Mouse (Mus musculus) induced T-regulatory cell, adult 2 months (primary cell): ENCODE data around the gene Ctrb1.

Experiments used
- DNase-seq: peaks from one replicate; pipeline ENCODE4 v3.0.0-alpha.2; 2012; ENCODE audit warnings: low read depth

The Ctrb1 gene

DNA sequence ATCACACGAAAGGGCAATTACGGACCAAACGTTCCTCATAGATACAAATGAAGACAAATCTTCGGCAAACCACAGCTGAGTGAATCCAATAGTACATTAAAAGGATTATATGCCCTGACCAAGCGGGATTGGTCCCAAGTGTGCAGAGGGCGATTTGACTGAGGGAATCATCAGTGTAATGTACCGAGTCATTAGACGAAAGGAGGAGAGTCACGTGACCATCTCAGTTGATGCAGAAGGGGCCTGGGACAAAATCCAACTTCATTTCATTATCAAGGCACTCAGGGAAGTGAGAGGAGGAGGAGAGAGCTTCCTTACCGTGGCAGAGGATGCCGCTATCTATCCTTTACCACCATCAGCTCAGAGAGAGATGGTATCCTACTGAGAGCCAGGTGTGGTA is 9.7 kb downstream of the Ctrb1 start:
- no peak for DNase-seq

DNA sequence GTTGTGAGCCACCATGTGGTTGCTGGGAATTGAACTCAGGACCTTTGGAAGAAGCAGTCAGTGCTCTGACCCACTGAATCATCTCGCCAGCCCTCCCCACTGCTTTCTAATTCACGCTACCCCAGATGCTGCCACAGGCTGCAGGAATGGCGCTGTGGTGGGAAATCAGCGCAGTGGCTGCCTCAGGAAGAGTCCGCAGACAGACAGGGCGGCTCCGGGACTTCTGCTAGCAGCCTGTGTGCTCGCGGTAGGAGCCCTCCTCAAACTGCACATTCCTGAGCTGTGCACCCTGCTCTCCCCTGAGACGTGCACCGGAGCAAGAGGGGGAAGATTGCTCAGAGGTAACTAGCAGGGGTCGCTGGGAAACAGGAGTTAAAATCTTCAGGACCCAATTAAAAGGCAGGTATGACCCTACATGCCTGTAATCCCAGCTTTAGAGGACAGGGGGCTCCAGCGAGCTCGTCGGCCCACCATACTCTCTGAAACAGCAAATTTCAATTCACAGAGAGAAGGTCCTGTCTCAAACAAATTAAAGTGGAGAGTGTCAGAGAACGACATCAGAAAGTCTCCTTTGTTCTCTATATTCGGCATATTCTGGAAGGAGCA is 10.3 kb downstream of the Ctrb1 start:
- DNase-seq = peak; percentile 17

DNA sequence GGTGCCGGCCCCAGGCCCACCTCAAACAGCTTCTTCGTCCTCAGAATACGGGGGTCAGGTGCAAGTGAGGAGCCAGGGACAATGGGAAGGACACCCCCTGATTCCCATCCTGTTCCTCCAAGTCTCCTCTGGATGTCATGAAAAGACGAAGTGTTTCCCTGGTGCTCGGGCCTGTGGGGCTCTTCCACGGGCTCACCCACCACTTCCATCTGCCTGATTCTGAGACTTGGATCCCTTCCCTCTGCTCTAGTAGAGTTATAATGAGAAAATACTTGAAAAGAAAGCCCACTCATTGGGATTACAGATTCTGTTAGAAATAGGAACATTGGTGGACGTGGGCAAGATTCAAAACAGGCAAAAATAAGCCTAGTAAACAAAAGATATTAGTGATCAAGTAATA is 12.0 kb downstream of the Ctrb1 start:
- DNase-seq = no peak

DNA sequence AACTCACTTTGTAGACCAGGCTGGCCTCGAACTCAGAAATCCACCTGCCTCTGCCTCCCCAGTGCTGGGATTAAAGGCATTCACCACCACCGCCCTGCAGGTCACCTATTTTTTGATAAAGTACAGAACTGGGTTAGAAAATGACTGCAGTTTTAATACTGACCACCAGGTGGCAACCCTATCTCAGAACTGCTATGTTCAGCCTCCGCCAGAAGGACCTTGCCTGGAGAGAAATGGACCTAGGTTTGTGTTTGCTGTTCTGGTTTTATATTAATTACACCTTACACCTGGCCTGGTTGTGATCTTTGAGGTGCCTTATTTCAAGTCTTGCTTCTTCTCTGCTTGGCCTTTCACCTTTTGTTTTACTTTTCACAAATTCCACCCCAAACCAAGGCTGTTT is 12.7 kb downstream of the Ctrb1 start:
- peak; percentile 84 for DNase-seq

DNA sequence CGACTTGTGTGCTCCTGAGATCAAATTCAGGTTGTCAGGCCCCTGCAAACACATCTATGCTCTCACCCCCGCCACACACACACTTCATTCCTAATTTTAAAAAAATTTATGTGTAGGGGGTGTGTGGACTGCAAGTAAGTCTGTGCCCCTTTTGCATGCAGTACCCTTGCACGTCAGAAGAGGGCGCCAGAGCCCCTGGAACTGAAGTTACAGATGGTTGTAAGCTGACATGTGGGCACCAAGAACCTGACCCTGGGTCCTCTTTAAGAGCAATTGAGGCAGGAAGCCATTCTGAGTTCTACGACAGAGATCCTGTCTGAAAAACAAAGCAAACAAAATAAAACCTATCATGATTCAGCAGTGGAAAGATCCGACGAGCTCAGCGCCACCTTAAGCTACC is 14.6 kb downstream of the Ctrb1 start:
- DNase-seq = peak; percentile 64

DNA sequence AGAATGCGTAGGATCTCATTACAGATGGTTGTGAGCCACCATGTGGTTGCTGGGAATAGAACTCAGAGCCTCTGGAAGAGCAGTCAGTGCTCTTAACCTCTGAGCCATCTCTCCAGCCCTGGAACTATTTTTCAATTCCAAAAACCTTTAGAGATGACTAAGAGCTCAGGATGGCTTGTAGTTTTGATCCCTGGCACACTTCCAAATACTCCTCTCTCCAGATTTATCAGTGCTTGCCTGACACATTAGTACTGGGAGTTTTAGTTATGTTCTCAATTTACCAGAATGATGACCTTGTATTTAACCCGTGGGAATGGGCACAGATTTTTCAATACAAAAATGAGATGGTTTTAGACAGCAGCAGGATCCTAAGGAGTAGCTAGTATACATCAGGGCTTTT is 24.1 kb downstream of the Ctrb1 start:
- DNase-seq = no peak

DNA sequence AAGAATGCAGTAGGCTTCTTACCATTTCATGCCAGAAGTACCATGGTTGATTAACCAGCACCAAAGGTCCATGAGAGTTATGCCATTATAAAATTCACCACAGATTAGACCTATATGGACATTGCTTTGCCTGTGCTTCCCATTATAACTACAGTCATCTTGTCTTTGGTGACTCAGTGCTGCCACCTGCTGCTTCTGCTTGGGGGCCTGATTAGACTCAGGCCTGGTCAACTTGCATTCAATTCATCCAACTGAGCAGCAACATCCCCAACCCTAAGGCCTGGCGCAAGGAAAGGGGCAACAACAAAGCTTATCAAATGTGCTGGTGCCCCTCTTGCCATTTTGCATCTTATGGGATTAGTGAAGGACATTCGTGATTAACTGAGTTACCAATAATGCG is 28.3 kb downstream of the Ctrb1 start:
- DNase-seq = peak; percentile 71

DNA sequence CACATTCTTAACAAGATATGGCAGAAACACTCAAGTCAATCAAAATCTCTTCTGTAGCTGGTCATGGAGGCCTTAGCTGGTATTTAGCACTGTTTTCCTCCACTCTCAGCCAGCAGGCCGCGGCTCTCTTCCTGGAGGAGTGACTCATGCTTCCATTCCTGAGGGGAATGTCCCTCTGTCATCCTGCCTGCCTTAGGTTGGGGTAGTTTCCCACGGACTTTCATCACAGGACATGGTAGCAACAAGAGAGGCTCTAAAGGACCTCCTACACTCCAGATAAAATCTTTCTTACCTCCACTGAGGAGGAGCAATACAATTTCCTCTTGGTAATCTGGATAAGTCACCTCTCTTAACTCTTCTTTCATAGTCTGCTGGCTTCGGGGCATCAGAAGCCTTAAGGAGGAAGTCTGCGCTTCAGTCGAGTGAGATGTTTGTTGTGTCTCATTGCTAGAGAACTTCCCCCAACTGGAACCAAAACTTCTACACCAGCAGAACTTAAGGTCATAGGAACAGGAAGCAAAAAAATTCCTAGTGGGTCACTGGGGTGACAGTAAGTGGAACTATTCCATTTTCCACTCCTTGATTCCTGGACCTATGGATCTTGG is 31.9 kb downstream of the Ctrb1 start:
- no peak for DNase-seq

DNA sequence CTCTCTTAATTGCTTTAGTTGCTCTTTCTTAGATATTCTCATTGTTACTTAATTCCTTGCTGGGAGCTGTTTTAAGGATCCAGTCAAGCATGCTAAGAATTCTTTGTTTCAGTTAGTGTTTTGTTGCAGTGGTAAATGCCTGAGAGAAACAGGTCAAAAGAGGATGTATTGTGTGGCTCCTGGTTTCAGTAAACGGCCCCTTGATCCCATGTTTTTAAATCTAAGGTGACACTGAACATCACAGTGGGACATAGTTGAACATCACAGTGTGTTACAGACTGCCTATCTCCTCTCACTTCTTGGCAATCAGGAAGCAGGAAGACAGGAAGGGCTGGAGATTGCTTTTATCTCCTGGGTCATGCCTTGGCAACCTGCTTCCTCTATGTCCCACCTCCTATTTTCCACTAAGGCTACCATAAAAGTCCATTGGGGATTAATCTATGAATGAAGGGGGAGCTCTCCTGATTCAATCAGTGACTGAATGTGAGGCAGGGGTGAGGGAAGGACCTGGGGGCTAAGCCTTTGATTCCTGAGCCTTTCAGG is 33.4 kb downstream of the Ctrb1 start:
- no peak for DNase-seq

DNA sequence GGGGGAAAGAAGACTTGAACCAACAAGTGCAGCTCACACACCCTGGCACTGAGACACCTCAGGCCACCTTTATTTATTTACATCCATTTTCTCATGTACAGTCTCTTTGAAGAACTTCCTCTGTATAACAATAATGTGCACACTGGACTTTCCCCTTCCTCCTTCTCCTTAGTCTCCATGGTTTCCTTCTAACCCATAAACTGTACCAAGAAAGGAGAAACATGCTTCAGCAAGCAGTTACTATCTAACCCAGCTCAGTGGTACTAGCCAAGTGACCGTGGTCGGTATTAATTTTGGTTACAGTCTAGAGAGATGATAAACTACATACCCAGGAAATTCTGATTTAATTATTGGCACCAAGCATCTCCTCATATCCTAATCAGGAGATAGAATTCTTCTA is 37.3 kb downstream of the Ctrb1 start:
- DNase-seq = no peak

DNA sequence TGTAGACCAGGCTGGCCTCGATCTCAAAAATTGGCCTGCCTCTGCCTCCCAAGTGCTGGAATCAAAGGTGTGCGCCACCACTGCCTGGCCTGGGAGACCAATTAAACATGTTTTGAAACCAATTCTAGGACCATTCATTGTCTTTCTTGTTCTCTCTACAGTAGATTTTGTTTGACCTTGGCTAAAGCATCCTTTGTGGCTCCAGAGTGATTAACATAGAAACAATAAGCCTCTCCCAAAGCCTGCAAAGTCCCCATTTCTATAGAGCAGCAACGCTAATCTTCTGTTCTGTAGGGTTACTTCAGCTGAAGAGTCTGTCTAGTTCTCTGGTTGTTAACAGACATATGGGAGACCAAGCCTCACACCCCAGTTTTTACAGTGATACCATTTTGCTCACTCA is 40.2 kb downstream of the Ctrb1 start:
- DNase-seq = no peak

DNA sequence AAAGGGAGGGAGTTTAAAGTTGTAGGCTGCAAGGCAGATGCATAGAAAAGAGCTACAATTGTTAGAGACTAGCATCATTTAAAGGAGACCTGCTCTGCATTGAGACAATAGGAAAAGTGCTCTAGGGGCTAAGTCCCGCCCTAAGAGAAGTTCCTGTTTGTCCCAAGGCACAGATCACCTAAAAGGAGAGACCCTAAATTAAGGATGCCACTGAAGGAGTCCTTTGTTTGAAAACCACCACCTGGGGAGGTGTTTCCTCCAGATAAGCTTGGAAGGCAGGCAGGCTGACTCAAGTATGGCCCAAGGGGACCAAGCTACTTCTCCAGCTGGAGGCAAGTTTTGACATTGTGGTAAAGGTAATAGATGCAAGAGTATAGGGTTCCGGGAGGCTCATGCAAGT is 42.0 kb downstream of the Ctrb1 start:
- DNase-seq = no peak

DNA sequence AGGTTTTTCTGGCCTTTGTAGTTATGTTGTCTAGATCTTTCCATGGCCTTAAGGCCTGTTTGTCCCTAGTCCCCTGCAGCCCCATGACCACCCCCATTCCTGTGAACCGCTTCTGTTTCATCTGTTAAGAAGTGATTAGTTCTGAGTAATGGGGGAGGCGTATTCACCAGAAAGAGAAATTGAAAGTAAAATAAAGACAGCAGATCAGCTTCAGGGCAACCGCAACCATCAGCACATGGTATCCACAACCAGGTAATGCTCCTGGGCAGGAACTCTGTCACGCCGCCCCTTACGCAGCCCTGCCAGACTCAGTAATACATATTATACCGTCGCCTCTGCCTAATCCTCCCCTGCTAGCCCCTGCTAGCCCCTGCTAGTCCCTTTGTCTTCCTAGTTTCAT is 45.1 kb downstream of the Ctrb1 start:
- DNase-seq = peak; percentile 87

DNA sequence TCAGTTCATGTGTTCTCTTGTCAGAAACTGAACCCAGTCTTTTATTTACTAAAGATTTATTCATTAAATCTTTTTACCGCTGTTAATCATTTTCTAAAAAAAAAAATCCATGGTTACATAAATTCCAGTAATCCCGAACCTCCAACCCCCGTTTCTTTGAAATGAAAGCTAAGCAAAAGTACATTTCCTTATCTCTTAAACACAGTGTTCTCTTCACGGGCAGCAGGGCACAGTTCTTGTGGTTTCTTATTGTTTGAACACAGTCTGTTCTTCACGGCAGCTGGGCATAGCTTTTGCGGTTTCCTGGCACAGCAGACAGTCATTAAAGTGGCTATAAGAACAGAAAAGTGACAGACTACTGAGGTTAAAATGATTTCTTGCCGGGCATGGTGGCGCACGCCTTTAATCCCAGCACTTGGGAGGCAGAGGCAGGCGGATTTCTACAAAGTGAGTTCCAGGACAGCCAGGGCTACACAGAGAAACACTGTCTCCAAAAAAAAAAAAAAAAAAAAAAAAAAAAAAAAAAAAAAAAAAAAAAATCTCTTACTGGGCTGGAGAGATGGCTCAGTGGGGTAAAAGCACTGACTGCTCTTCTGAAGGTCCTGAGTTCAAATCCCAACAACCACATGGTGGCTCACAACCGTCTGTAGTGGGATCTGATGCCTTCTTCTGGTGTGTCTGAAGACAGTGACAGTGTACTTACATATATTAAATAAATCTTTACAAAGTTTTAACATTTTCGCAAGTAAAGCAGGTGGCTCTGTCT is 46.3 kb downstream of the Ctrb1 start:
- peak; percentile 91 for DNase-seq

DNA sequence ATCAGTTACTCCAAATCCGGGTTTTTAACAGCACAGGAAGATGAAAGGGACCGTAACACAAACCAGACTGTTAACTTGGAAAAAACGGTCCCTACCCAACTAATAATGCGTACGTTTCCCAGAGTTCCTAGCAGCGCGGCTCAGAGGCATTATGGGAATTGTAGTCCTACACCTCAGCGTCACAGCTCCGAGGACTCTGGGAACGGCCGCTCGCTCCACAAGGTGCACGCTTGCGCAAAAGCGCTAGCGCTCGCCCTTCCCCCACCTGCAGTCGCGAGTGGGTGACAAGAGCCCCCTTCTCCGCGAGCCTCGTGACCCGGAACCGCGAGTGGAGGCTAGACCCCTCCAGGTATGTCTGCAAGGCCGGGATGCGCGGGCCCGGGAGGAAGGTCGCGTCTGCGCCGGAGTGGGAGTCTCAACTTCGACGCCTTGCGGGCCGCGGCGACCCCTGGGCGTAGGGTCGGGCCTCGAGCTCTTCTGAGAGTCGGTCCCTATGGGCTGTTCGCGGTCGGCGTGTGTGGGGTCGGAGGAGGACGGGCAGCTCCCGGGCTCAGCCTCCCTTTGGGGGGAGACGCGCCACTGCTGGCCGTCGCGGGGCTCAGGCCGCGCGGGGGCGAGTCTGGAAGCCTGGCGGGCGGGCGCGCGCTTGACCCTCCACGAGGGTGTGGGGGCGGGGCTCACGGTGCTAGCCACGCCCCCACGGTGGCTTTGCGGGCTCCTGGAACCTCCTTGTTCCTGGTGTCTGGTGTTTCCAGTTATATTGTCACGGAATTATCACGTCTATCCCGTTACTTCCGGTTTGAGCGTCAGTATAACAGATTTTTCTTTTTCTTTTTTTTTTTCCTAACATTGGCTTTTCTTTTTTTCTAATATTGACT is 47.3 kb downstream of the Ctrb1 start, which contains the start of gene Zfp1:
TSS of gene Zfp1 (plus strand) at position 138 of the 878 bp plus-strand sequence.
- peak; percentile 96 for DNase-seq

DNA sequence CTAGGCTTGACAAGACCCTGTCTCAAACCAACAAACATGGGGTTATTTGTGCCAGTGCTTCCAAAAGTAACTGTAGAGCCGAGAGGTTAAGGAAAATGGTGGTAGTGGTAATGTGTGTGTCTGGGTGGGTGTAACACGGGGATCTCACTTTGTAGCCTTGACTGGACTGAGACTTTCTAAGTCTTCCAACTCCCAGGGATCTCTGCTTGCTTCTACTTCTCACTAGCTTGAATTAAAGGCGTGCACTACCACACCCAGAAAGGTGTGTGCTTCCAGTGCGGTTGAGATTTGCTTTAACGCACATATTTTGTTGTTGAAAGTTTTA is 47.9 kb downstream of the Ctrb1 start:
- no peak for DNase-seq

DNA sequence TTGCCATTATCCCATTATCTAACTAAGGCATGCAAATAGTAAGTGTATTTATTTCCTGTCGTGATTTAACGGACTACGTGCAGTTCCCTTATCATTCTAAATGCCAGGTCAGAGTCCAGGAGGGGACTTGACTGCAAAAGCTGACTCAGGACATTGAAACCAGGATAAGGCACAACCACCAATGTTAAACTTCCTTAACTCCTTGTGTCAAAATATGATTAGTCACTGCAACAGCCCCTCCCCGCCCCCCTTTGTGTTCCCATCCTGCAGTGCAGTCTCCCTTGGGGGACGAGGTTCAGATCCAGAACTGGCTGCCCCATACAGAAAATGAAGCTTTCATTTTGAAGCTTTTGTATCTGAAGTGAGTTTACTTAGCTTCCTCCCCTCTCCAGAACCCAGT is 48.3 kb downstream of the Ctrb1 start:
- no peak for DNase-seq

DNA sequence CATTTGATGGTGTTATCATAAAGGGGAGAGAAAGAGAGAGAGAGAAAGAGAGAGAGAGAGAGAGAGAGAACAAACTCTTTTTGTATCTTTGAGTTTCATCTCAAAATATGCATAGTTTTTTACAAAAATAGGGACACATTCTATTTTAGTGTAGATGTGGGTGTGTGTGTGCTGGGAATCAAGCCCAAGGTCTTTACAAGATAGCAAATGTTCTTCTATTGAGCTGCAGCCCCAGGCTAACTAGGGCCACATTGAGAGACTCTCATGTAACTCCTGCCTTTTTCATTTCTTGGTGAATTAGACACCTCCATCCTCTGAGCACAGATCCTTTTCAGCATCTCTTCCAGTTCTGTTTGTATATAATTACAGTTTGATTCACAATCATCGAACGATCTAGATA is 49.7 kb downstream of the Ctrb1 start:
- no peak for DNase-seq

DNA sequence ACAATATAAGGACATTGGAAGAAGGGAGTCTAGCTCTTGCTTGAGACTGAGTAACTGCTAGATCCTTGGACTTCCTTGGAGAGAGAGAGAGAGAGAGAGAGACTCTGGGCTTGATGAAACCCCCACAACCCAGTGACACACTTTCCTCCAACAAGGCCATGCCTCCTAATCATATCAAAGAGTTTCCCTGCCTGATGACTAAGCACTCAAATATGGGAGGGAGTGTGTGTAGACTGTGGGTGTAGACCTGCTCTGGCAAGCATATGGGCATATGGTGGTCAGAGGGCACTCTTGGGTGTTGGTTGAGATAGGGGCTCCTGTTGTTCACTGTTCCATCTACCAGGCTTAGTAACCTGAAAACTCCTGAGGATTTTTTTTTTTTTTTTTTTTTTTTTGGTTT is 52.7 kb downstream of the Ctrb1 start:
- no peak for DNase-seq
